Mouse (Mus musculus) MEL (cell line): ENCODE measurements around the gene Mybpc2. TPM values are rescaled to one million over a fixed set of nuclear protein-coding genes. Genes with fewer than 3 reads are reported as not detected.

Experiments used
- DNase-seq: peaks from one replicate; pipeline ENCODE4 v3.0.0; 2011; ENCODE audit warnings: low read depth, low spot score
- H3K27ac ChIP-seq: 2 replicates; pipeline ENCODE4 v1.5.1; 2012; ENCODE audit warnings: low read depth, mild to moderate bottlenecking, control low read depth, low read length, moderate library complexity; ENCODE audit not compliant: control insufficient read depth
- H3K27me3 ChIP-seq, 2 experiments: fragments of 150-350 bp in 1 of 2; sonication (generic) in 1 of 2; 2 replicates each; pipeline ENCODE4 v1.6.1; 2012; ENCODE audit warnings: low read length in 2 of 2, mild to moderate bottlenecking in 2 of 2, improper control_type of control experiment in 1 of 2, moderate library complexity in 1 of 2; ENCODE audit not compliant: insufficient read depth in 2 of 2, control insufficient read depth in 1 of 2
- H3K36me3 ChIP-seq, 2 experiments: 2 replicates each; pipeline ENCODE4 v1.6.1; 2012 to 2014; ENCODE audit warnings: low read length in 2 of 2, improper control_type of control experiment in 1 of 2, inconsistent platforms in 1 of 2, mild to moderate bottlenecking in 1 of 2; ENCODE audit not compliant: insufficient read depth in 2 of 2, control insufficient read depth in 1 of 2
- H3K4me1 ChIP-seq, 2 experiments: fragments of 150-350 bp in 1 of 2; sonication (generic) in 1 of 2; 2 replicates each; pipeline ENCODE4 v1.6.1; 2012; ENCODE audit warnings: low read length in 2 of 2, improper control_type of control experiment in 1 of 2, mild to moderate bottlenecking in 1 of 2; ENCODE audit not compliant: insufficient read depth in 2 of 2, control insufficient read depth in 1 of 2
- H3K4me3 ChIP-seq, 2 experiments: fragments of 150-350 bp in 1 of 2; sonication (generic) in 1 of 2; 2 replicates each; pipeline ENCODE4 v1.5.1; 2012; ENCODE audit warnings: low read depth in 2 of 2, low read length in 2 of 2, mild to moderate bottlenecking in 2 of 2, moderate library complexity in 2 of 2, control low read depth in 1 of 2, improper control_type of control experiment in 1 of 2; ENCODE audit not compliant: control insufficient read depth in 1 of 2, insufficient read depth in 1 of 2
- H3K79me2 ChIP-seq: 2 replicates; pipeline ENCODE4 v1.6.1; 2012; ENCODE audit warnings: mild to moderate bottlenecking, low read length, moderate library complexity; ENCODE audit not compliant: control insufficient read depth, poor library complexity, insufficient read depth
- H3K9ac ChIP-seq: 2 replicates; pipeline ENCODE4 v1.6.1; 2012; ENCODE audit warnings: low read depth, mild to moderate bottlenecking, control low read depth, low read length, moderate library complexity; ENCODE audit not compliant: control insufficient read depth, poor library complexity, severe bottlenecking
- H3K9me3 ChIP-seq: fragments of 150-350 bp; sonication (generic); replicated peaks from 2 replicates; pipeline ENCODE4 v1.6.1; 2012; ENCODE audit warnings: mild to moderate bottlenecking, low read length, improper control_type of control experiment, moderate library complexity; ENCODE audit not compliant: insufficient read depth
- BHLHE40 ChIP-seq: IDR thresholded peaks from 2 replicates; pipeline ENCODE4 v1.6.1; 2012; ENCODE audit warnings: low read depth, mild to moderate bottlenecking, inconsistent platforms, low read length, improper control_type of control experiment, borderline replicate concordance
- CHD2 ChIP-seq: IDR thresholded peaks from 2 replicates; pipeline ENCODE4 v1.6.1; 2011; ENCODE audit warnings: low read length, improper control_type of control experiment
- GATA1 ChIP-seq: IDR thresholded peaks from 2 replicates; pipeline ENCODE4 v1.6.1; 2011; ENCODE audit warnings: low read depth, low read length, improper control_type of control experiment
- MAFK ChIP-seq: IDR thresholded peaks from 2 replicates; pipeline ENCODE4 v1.6.1; 2011; ENCODE audit warnings: low read depth, mild to moderate bottlenecking, low read length, improper control_type of control experiment, borderline replicate concordance
- MAX ChIP-seq: IDR thresholded peaks from 2 replicates; pipeline ENCODE4 v1.6.1; 2011; ENCODE audit warnings: low read length, improper control_type of control experiment
- MXI1 ChIP-seq: IDR thresholded peaks from 2 replicates; pipeline ENCODE4 v1.6.1; 2011; ENCODE audit warnings: mild to moderate bottlenecking, low read depth, low read length, improper control_type of control experiment
- MYB ChIP-seq: IDR thresholded peaks from 2 replicates; pipeline ENCODE4 v1.6.1; 2011; ENCODE audit warnings: mild to moderate bottlenecking, low read depth, low read length, improper control_type of control experiment
- POLR2AphosphoS5 ChIP-seq: IDR thresholded peaks from 2 replicates; pipeline ENCODE4 v1.6.1; 2012; ENCODE audit warnings: low read depth, borderline replicate concordance, mild to moderate bottlenecking, inconsistent platforms, low read length, moderate library complexity, mixed read lengths
- RAD21 ChIP-seq: IDR thresholded peaks from 2 replicates; pipeline ENCODE4 v1.6.1; 2011; ENCODE audit warnings: mild to moderate bottlenecking, low read depth, low read length, improper control_type of control experiment
- RCOR1 ChIP-seq: IDR thresholded peaks from 2 replicates; pipeline ENCODE4 v1.6.1; 2012; ENCODE audit warnings: low read depth, mild to moderate bottlenecking, inconsistent platforms, low read length, improper control_type of control experiment
- SIN3A ChIP-seq: IDR thresholded peaks from 2 replicates; pipeline ENCODE4 v1.6.1; 2012; ENCODE audit warnings: low read length, improper control_type of control experiment, inconsistent platforms
- TBP ChIP-seq: IDR thresholded peaks from 2 replicates; pipeline ENCODE4 v1.8.0; 2011; ENCODE audit warnings: low read depth, low read length, improper control_type of control experiment
- UBTF ChIP-seq: IDR thresholded peaks from 2 replicates; pipeline ENCODE4 v1.6.1; 2012; ENCODE audit warnings: low read depth, mild to moderate bottlenecking, inconsistent platforms, low read length, improper control_type of control experiment, moderate library complexity, borderline replicate concordance; ENCODE audit not compliant: insufficient read depth
- ZKSCAN1 ChIP-seq: IDR thresholded peaks from 2 replicates; pipeline ENCODE4 v1.6.1; 2012; ENCODE audit warnings: low read depth, mild to moderate bottlenecking, inconsistent platforms, low read length, improper control_type of control experiment, moderate library complexity
- polyA plus RNA-seq, 2 experiments: library from polyadenylated mRNA; stranded (reverse) in 1 of 2; unstranded in 1 of 2; fragments of >175 nt in 1 of 2; fragments of >200 nt in 1 of 2; gene quantifications; 2 replicates each; pipeline versions ENCODE4 v1.2.1 to v1.2.4; 2012; ENCODE audit warnings: low replicate concordance in 2 of 2, low read depth in 1 of 2; ENCODE audit not compliant: insufficient read length in 2 of 2, insufficient read depth in 1 of 2, missing spikeins in 1 of 2
- total RNA-seq: library from RNA; depleted of rRNA; stranded (reverse); fragments of 300-350 nt; gene quantifications from 2 replicates; pipeline ENCODE4 v1.2.3, GENCODE M21; 2012

Gene Mybpc2
- total and polyA plus RNA-seq, 3 experiments, result not detected

- TF ChIP-seq RAD21 (peak; percentile 49), POLR2AphosphoS5 (no peak), BHLHE40 (no peak), MYB (no peak), GATA1 (no peak)
Measured at GRCm38 (mm10) chr7:44527483-44528398, 3.3 kb upstream of the Mybpc2 start (continued).

- Histone ChIP-seq H3K27ac (no peak overlapping the region), H3K36me3 (0 out of 4 replicates have a peak, but pooled peaks cover 0 to 2% of the 10 kb centered on the region in 2 experiments), H3K27me3 (peaks cover 0 to 1% of the 10 kb centered on the region in 2 experiments; a peak in 2 of 4 replicates), H3K4me3 (no peak overlapping the region), H3K79me2 (no peaks in the 10 kb centered on the region; the same call in 1 of the 2 replicates), H3K4me1 (peaks cover 0 to 6% of the 10 kb centered on the region in 2 experiments; a peak in 2 of 4 replicates), H3K9ac (no peak overlapping the region), H3K9me3 (no peaks in the 10 kb centered on the region)
- TF ChIP-seq CHD2, result no peak
- TF ChIP-seq TBP, result no peak
- TF ChIP-seq POLR2AphosphoS5, result no peak
- no peak for TF ChIP-seq ZKSCAN1
- TF ChIP-seq GATA1, result no peak
- no peak for TF ChIP-seq MAFK
- TF ChIP-seq RCOR1, result no peak
- TF ChIP-seq MYB, result no peak
- TF ChIP-seq MAX, result no peak
- TF ChIP-seq UBTF, result no peak
- TF ChIP-seq SIN3A, result no peak
- no peak for TF ChIP-seq MXI1
- no peak for DNase-seq
Measured at GRCm38 (mm10) chr7:44526414-44527154, 2.1 kb upstream of the Mybpc2 start.
